Mouse (Mus musculus): ENCODE measurements at regions not wholly inside any gene's neighbourhood (a gene's known extent, or its start where the extent isn't known, plus 50 kb on each side); places are given as distances from the start of the nearest gene placed in this dataset.

GRCm38 (mm10) chr10:6020944-6021684 lies 98.9 kb upstream of the Rgs17 start:
- Histone ChIP-seq H3K9me3 (ENCODE audit: control insufficient read depth, low read length) (no peaks in the 10 kb centered on the region), H3K4me2 (ENCODE audit: low read depth, low read length) (no peak overlapping the region), H3K27me3 (replicated peaks; ENCODE audit: control insufficient read depth, insufficient read depth, low read length) (no peaks in the 10 kb centered on the region), H3K27ac (replicated peaks; ENCODE audit: low read depth, low read length) (no peak overlapping the region), H3K4me1 (ENCODE audit: control insufficient read depth, insufficient read depth, low read length) (no peaks in the 10 kb centered on the region), H3K36me3 (ENCODE audit: control insufficient read depth, insufficient read depth, low read length) (no peaks in the 10 kb centered on the region), H3K9ac (ENCODE audit: low read depth, low read length) (no peak overlapping the region), H3K4me3 (ENCODE audit: low read depth, low read length) (no peak overlapping the region)
- 50% methylated on average over 9 of the region's 9 CpGs for WGBS
- DNase-seq (ENCODE audit: low spot score) (no peak), ATAC-seq (ENCODE audit: low read depth) (no peak)

GRCm38 (mm10) chr10:6013743-6014142 lies 91.5 kb upstream of the Rgs17 start:
- DNase-seq (ENCODE audit: low spot score) (no peak), ATAC-seq (ENCODE audit: low read depth) (no peak)
- Histone ChIP-seq H3K27me3 (replicated peaks; ENCODE audit: control insufficient read depth, insufficient read depth, low read length) (no peaks in the 10 kb centered on the region), H3K4me3 (ENCODE audit: low read depth, low read length) (no peak overlapping the region), H3K36me3 (ENCODE audit: control insufficient read depth, insufficient read depth, low read length) (no peaks in the 10 kb centered on the region), H3K9me3 (ENCODE audit: control insufficient read depth, low read length) (no peaks in the 10 kb centered on the region), H3K4me1 (ENCODE audit: control insufficient read depth, insufficient read depth, low read length) (no peaks in the 10 kb centered on the region), H3K9ac (ENCODE audit: low read depth, low read length) (no peak overlapping the region), H3K27ac (replicated peaks; ENCODE audit: low read depth, low read length) (no peak overlapping the region), H3K4me2 (ENCODE audit: low read depth, low read length) (no peak overlapping the region)
- WGBS = 68% methylated on average over 4 of the region's 4 CpGs

GRCm38 (mm10) chr10:6011541-6011940 lies 89.3 kb upstream of the Rgs17 start:
- Histone ChIP-seq H3K4me1 (ENCODE audit: control insufficient read depth, insufficient read depth, low read length) (no peaks in the 10 kb centered on the region), H3K9ac (ENCODE audit: low read depth, low read length) (no peak overlapping the region), H3K4me3 (ENCODE audit: low read depth, low read length) (no peak overlapping the region), H3K36me3 (ENCODE audit: control insufficient read depth, insufficient read depth, low read length) (no peaks in the 10 kb centered on the region), H3K27me3 (replicated peaks; ENCODE audit: control insufficient read depth, insufficient read depth, low read length) (no peaks in the 10 kb centered on the region), H3K9me3 (ENCODE audit: control insufficient read depth, low read length) (no peaks in the 10 kb centered on the region), H3K27ac (replicated peaks; ENCODE audit: low read depth, low read length) (no peak overlapping the region), H3K4me2 (ENCODE audit: low read depth, low read length) (no peak overlapping the region)
- DNase-seq (ENCODE audit: low spot score) (no peak), ATAC-seq (ENCODE audit: low read depth) (no peak)
- 62% methylated on average over 5 of the region's 5 CpGs for WGBS

- DNase-seq (ENCODE audit: low spot score) (no peak), ATAC-seq (ENCODE audit: low read depth) (no peak)
- Histone ChIP-seq H3K4me2 (ENCODE audit: low read depth, low read length) (no peak overlapping the region), H3K4me1 (ENCODE audit: control insufficient read depth, insufficient read depth, low read length) (no peaks in the 10 kb centered on the region), H3K27ac (replicated peaks; ENCODE audit: low read depth, low read length) (no peak overlapping the region), H3K36me3 (ENCODE audit: control insufficient read depth, insufficient read depth, low read length) (no peaks in the 10 kb centered on the region), H3K9me3 (ENCODE audit: control insufficient read depth, low read length) (no peaks in the 10 kb centered on the region), H3K4me3 (ENCODE audit: low read depth, low read length) (no peak overlapping the region), H3K27me3 (replicated peaks; ENCODE audit: control insufficient read depth, insufficient read depth, low read length) (no peaks in the 10 kb centered on the region), H3K9ac (ENCODE audit: low read depth, low read length) (no peak overlapping the region)
- 33% methylated on average over 5 of the region's 5 CpGs for WGBS
Observed at GRCm38 (mm10) chr10:6011029-6011428, 88.8 kb upstream of the Rgs17 start.

- no peak overlapping the region for H3K4me2 ChIP-seq (ENCODE audit: low read depth, low read length)
- H3K9me3 ChIP-seq (ENCODE audit: control insufficient read depth, low read length) = no peaks in the 10 kb centered on the region
- H3K4me1 ChIP-seq (ENCODE audit: control insufficient read depth, insufficient read depth, low read length) = no peaks in the 10 kb centered on the region
- H3K9ac ChIP-seq (ENCODE audit: low read depth, low read length) = no peak overlapping the region
- no peaks in the 10 kb centered on the region for H3K36me3 ChIP-seq (ENCODE audit: control insufficient read depth, insufficient read depth, low read length)
- H3K27me3 ChIP-seq (replicated peaks; ENCODE audit: control insufficient read depth, insufficient read depth, low read length) = no peaks in the 10 kb centered on the region
- no peak for DNase-seq (ENCODE audit: low spot score)
- 48% methylated on average over 1 of the region's 1 CpGs for WGBS
- H3K27ac ChIP-seq (replicated peaks; ENCODE audit: low read depth, low read length) = no peak overlapping the region
- no peak for ATAC-seq (ENCODE audit: low read depth)
- H3K4me3 ChIP-seq (ENCODE audit: low read depth, low read length) = no peak overlapping the region
Observed at GRCm38 (mm10) chr10:6007238-6007972, 85.2 kb upstream of the Rgs17 start.

GRCm38 (mm10) chr10:5981433-5981832 lies 59.2 kb upstream of the Rgs17 start:
- H3K9ac ChIP-seq (ENCODE audit: low read depth, low read length) = no peak overlapping the region
- H3K27me3 ChIP-seq (replicated peaks; ENCODE audit: control insufficient read depth, insufficient read depth, low read length) = no peaks in the 10 kb centered on the region
- no peak overlapping the region for H3K4me3 ChIP-seq (ENCODE audit: low read depth, low read length)

GRCm38 (mm10) chr10:5978534-5978933 lies 56.3 kb upstream of the Rgs17 start:
- Histone ChIP-seq H3K27me3 (replicated peaks; ENCODE audit: control insufficient read depth, insufficient read depth, low read length) (no peaks in the 10 kb centered on the region), H3K4me3 (ENCODE audit: low read depth, low read length) (no peak overlapping the region), H3K9ac (ENCODE audit: low read depth, low read length) (no peak overlapping the region), H3K9me3 (ENCODE audit: control insufficient read depth, low read length) (no peaks in the 10 kb centered on the region), H3K36me3 (ENCODE audit: control insufficient read depth, insufficient read depth, low read length) (no peaks in the 10 kb centered on the region), H3K4me2 (ENCODE audit: low read depth, low read length) (no peak overlapping the region), H3K27ac (replicated peaks; ENCODE audit: low read depth, low read length) (no peak overlapping the region), H3K4me1 (ENCODE audit: control insufficient read depth, insufficient read depth, low read length) (no peaks in the 10 kb centered on the region)
- ATAC-seq (ENCODE audit: low read depth) = no peak
- no peak for DNase-seq (ENCODE audit: low spot score)
- WGBS = 44% methylated on average over 1 of the region's 1 CpGs

More at GRCm38 (mm10) chr10:5981433-5981832, 59.2 kb upstream of the Rgs17 start:
- ATAC-seq (ENCODE audit: low read depth) = no peak
- Histone ChIP-seq H3K4me2 (ENCODE audit: low read depth, low read length) (no peak overlapping the region), H3K9me3 (ENCODE audit: control insufficient read depth, low read length) (no peaks in the 10 kb centered on the region), H3K4me1 (ENCODE audit: control insufficient read depth, insufficient read depth, low read length) (no peaks in the 10 kb centered on the region), H3K27ac (replicated peaks; ENCODE audit: low read depth, low read length) (no peak overlapping the region), H3K36me3 (ENCODE audit: control insufficient read depth, insufficient read depth, low read length) (no peaks in the 10 kb centered on the region)
- DNase-seq (ENCODE audit: low spot score) = no peak
- WGBS = 88% methylated on average over 1 of the region's 1 CpGs

Measured in embryonic facial prominence, embryonic 14.5 days (tissue).